Mouse (Mus musculus) mouse embryonic stem cell (cell line): ENCODE measurements around the gene Plscr3.

Experiments used
- in situ Hi-C, 2 experiments: fragments of 300-500 bp; cut with MboI; formaldehyde crosslinking; loops; 1 replicate in 1 of 2; 3 replicates in 1 of 2; pipeline ENCODE4 v1.14.3; 2019 to 2020; ENCODE audit warnings: low sequenced_read_pairs in 2 of 2, low pct_unique_long_range_greater_than_20kb in 1 of 2, mixed read lengths in 1 of 2; ENCODE audit not compliant: unreplicated experiment in 1 of 2

Gene Plscr3

DNA sequence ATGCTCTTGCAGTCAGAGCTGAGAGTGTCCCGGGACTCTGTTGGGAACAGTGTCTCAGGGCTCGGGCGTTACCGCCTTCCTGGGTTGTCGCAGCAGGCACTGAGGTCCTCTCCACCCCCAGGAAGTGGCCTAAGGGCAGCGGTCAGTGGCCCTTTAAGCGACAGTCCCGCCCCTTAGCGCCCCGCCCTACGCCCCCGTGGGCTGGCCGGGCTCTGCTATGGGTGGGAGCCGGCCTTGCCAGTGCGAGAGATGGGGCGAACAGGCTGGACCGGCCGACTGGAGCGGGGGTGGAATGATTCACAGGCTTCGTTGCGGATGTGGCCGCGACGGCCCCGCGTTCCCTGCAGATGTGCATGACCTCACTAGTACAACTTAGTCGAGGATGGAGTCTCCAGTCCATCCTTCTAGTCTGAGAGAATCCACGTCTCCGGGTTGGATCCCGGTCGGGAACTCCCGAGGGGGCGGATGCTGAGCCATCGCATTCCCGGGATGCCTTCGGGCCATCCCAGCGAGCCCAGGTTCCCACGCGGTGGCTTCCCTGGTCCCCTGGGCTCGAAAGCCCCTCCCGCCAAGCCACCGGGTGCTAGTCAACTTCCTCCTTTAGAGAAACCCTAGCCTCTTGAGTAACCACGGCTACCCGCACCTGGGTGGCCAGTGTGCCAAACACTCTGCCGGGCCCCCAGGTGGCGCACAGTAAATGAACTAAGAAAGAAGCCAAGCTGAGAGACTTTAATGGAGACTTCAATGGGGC lies 34.9 kb downstream of the Plscr3 start, which contains the start of gene Kctd11:
TSS of gene Kctd11 (minus strand) at position 554 of the 751 bp plus-strand sequence.
- in situ Hi-C loops = loop anchor here in 1 of 2 experiments (25.0 kb wide), 1 partner anchor 244 kb away; the partner anchor contains the start of gene Fxr2

- in situ Hi-C loops = loop anchor here in 1 of 2 experiments (25.0 kb wide), 1 partner anchor 245 kb away; the partner anchor contains the start of gene Fxr2
Measured at GRCm38 (mm10) chr11:69881787-69882670, 35.9 kb downstream of the Plscr3 start.

DNA sequence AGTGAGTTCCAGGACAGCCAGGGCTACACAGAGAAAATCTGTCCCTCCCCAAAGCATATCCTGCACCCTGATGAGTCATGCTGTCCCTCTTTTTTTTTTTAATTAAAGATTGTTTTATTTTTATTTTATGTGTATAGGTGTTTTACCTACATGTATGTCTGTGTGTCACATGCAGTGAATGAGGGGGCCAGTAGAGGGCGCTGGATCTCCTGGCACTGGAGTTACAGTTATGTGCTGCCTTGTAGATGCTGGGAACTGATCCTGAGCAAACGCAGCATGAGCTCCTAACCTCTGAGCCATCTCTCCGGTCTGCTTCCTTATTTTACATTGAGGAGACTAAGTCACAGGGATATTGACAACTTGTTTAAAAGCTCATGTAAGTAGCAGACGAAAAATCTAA lies 36.9 kb downstream of the Plscr3 start:
- in situ Hi-C loops = loop anchor here in 1 of 2 experiments (25.0 kb wide), 1 partner anchor 246 kb away; the partner anchor contains the start of gene Fxr2

- in situ Hi-C loops = loop anchor here in 1 of 2 experiments (25.0 kb wide), 1 partner anchor 246 kb away; the partner anchor contains the start of gene Fxr2
Measured at GRCm38 (mm10) chr11:69883527-69884151, 37.5 kb downstream of the Plscr3 start.

DNA sequence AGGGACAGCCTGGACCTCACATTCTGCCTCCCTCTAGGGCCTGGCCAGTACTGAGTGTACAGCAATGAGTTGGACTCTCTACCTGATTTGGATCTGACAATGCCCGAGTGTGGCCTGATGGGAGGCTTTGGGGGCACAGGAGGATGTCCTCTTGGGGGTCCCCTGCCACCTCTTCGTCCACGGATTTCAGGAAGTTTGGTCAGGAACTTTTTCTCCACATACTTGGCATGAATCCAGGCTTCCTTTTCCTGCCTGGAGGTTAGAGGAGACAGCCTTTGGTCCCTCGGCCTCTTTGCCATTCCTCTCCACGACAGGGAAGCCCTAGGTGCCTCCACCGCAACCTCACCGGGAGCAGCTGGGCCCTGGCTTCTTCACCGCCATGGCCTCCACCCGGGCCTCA lies 38.1 kb downstream of the Plscr3 start:
- in situ Hi-C loops = loop anchor here in 1 of 2 experiments (25.0 kb wide), 1 partner anchor 247 kb away; the partner anchor contains the start of gene Fxr2

DNA sequence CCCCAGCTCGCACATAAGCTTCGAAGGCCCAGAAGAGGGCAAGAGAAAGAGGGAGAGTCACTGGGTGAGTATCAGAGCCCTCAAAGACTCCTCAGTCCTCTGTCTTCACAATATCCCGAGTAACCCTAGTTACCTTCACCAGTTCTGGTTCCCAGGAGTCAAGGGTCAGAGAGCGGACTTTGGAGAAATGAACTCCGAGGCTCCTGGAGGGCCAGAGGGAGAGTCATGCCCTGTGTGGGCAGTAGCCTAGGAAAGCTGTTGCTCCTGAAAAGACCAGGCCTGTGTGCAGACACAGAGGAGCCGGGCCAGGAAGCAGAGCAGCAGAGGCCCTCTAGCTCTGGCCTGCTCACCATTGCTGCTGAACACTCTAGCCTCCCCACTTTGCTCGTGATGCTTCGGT lies 38.5 kb downstream of the Plscr3 start:
- in situ Hi-C loops = loop anchor here in 1 of 2 experiments (25.0 kb wide), 1 partner anchor 247 kb away; the partner anchor contains the start of gene Fxr2

DNA sequence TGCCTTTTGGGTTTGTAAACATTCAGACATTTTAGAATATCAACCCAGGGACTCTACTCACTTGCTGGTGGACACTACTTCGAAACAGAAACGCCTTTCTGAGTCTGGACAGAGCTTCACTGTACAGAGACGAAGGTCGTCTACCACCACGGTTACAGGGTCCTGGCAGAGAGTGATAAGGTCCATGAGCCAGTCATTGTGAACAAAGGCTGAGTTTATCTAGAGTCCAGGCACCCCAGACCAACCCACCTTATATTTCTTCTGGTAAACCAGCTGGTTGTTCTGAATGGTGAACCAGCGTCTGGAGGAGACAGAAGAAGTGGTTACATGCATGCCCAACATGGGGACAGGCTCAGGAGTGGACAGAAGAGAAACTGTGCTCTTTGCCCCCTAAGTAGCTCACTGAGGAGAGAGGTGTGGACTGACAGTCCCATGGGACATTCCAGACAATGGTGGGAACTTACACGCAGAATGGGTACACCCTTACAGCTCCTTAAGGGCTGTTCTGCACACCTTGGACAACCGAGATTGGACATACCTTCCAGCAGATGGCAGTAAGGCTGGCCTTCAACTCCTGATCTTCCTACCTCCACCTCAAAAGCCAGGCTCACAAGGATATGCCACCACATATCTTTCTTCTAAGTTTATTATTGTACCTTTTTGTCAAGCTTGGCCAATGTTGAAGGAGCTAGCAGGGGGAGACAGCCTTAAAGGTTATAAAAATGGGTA lies 40.9 kb downstream of the Plscr3 start:
- in situ Hi-C loops = loop anchor here in 1 of 2 experiments (25.0 kb wide), 1 partner anchor 250 kb away; the partner anchor contains the start of gene Fxr2

DNA sequence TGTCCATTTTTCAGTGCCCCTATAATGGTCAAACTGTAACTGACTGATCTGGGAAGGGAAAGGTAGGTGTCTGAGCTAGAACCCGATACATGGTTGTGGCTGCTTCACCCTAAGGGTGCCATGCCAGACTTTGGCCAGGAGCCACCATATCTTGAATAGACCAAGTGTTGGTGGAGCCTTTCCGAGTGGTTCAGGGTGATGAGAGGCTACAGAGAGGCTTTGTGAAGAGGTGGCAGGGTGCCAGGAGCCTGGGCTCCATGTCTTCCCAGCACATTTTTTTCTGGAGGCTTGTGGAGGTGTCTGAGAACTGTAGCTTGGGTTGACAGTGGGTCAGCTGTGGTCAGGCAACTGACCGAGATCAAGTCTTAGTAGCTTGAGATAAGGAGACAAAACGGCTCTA lies 45.3 kb downstream of the Plscr3 start:
- in situ Hi-C loops = loop anchor here in 1 of 2 experiments (25.0 kb wide), 1 partner anchor 254 kb away; the partner anchor contains the start of gene Fxr2

GRCm38 (mm10) chr11:69894671-69895070 lies 48.5 kb downstream of the Plscr3 start:
- in situ Hi-C loops = loop anchor here in 1 of 2 experiments (25.0 kb wide), 1 partner anchor 257 kb away; the partner anchor contains the start of gene Fxr2

DNA sequence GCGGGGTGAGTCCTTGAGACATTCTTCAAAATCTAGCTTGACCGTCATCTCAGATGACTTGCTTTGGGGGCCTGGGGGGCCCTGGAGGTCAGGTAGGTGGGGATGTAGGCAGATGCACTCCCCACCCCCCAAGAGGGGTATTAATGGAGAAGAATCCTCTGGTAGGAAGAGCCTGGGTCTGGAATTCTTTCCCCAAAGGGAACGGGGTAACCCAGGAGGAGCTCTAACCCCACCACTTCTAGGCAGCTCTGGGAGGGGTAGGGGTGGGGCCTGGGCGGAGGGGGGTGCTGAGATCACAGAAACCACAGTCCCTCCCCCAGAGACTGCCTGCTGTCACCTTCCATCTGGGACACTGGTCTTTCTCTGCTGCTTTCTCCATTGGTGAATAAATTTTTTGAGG lies 49.1 kb downstream of the Plscr3 start, which contains the start of gene Acap1:
TSS of gene Acap1 (minus strand) at position 249 of the 400 bp plus-strand sequence.
- in situ Hi-C loops = loop anchor here in 1 of 2 experiments (25.0 kb wide), 1 partner anchor 258 kb away; the partner anchor contains the start of gene Fxr2

GRCm38 (mm10) chr11:69899870-69900269 lies 53.7 kb downstream of the Plscr3 start:
- in situ Hi-C loops = loop anchor here in 1 of 2 experiments (25.0 kb wide), 1 partner anchor 263 kb away; the partner anchor contains the start of gene Fxr2

- in situ Hi-C loops = no loop called here
Measured at GRCm38 (mm10) chr11:69900471-69901405, 54.6 kb downstream of the Plscr3 start, which contains the start of the genes 2810408A11Rik and Neurl4. 2810408A11Rik (minus strand) TSS chr11:69900987. Neurl4 (plus strand) TSS chr11:69901072.

DNA sequence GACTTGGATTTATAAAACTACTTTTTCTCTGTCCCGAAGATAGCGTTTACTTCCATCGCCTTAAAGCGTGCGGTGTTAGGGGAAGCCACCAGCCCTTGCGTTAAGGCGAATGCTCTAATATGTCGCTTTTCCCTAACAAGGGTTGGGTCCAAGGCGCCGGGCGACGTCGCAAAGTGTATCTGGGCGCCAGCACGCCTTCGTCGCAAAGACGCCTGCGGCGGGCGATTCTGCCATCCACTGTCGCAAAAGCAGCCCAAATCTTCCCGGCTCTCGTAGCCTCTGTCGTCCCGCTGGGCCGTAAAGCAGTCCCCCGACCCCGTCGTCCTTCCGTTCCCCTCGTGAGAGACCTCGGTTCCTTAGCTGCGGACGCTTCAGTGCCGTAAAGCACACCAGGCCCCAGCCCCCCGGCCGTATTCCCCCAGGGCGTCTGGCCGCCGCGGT lies 55.2 kb downstream of the Plscr3 start:
- in situ Hi-C loops = no loop called here
